ENCODE assay signal across 23 mouse cellular contexts in genomic region chr9:45859364-45859763, GRCm38 (mm10). TPM values are rescaled to one million over a fixed set of nuclear protein-coding genes. Genes with fewer than 3 reads are reported as not detected.
DNase-seq lines count a peak whose midpoint lies in the region; ATAC-seq and TF ChIP-seq lines count a peak whose summit lies in the region.
"Had no signal": no experiment of that assay in that cellular context is flagged by ENCODE, and none has a peak within 500 bp of the region (broad histone marks: within the 10 kb centered on the region; RNA-seq: fewer than 3 reads in every experiment).

No protein-coding gene starts in this region.

- no peaks in the 10 kb centered on the region for H3K4me1 ChIP-seq in kidney, embryonic 14.5 days (ENCODE audit: control insufficient read depth, insufficient read depth, low read length)
- H3K4me1 ChIP-seq in kidney, embryonic 16.5 days (ENCODE audit: insufficient read depth, low read length): no peaks in the 10 kb centered on the region
- H3K4me1 ChIP-seq in thymus, adult 2 months (replicated peaks; ENCODE audit: control insufficient read depth, insufficient read depth, low read length): 0 out of 2 replicates have a peak, but pooled peaks cover 2% of the 10 kb centered on the region
- H3K4me1 ChIP-seq: embryonic facial prominence, embryonic 10.5 days; embryonic facial prominence, embryonic 12.5 days; forebrain, embryonic 13.5 days; forebrain, embryonic 15.5 days had no signal

- peaks cover 68% of the 10 kb centered on the region for H3K36me3 ChIP-seq in kidney, embryonic 14.5 days (ENCODE audit: control insufficient read depth, insufficient read depth, low read length)
- peaks cover 60% of the 10 kb centered on the region for H3K36me3 ChIP-seq in kidney, embryonic 16.5 days (ENCODE audit: insufficient read depth, low read length)
- peaks cover 18% of the 10 kb centered on the region for H3K36me3 ChIP-seq in thymus, adult 2 months (ENCODE audit: control insufficient read depth, insufficient read depth, low read length)

- ATAC-seq in kidney, embryonic 14.5 days (ENCODE audit: low FRiP score, low TSS enrichment): peak; percentile 46; the same call in 1 of the 2 replicates
- peak; percentile 78; the same call in 1 of the 2 replicates for ATAC-seq in kidney, embryonic 16.5 days (ENCODE audit: low FRiP score, low TSS enrichment)
- ATAC-seq: activated CD4-positive, CD25-positive, alpha-beta regulatory T cell, adult 4 months; CD4-positive, CD25-positive, alpha-beta regulatory T cell, adult 4 months; forebrain, embryonic 13.5 days; forebrain, embryonic 15.5 days; Patski had no signal

- no peak for TF ChIP-seq POLR2A in thymus, adult 2 months (IDR thresholded peaks at IDR 0.05; ENCODE audit: control insufficient read depth, extremely low read depth, insufficient read depth, low read length, poor library complexity)

- no peak overlapping the region for H3K4me3 ChIP-seq in kidney, embryonic 14.5 days (ENCODE audit: low read length)
- no peak overlapping the region for H3K4me3 ChIP-seq in kidney, embryonic 16.5 days (ENCODE audit: low read length)
- H3K4me3 ChIP-seq in thymus, adult 2 months (ENCODE audit: control insufficient read depth, insufficient read depth, low read length): no peak overlapping the region
- H3K4me3 ChIP-seq: embryonic facial prominence, embryonic 10.5 days; embryonic facial prominence, embryonic 12.5 days; forebrain, embryonic 13.5 days; forebrain, embryonic 15.5 days had no signal

- no peak overlapping the region for H3K4me2 ChIP-seq in kidney, embryonic 14.5 days (replicated peaks; ENCODE audit: low read depth, low read length)
- H3K4me2 ChIP-seq in kidney, embryonic 16.5 days (replicated peaks; ENCODE audit: low read depth, low read length): no peak overlapping the region
- H3K4me2 ChIP-seq: embryonic facial prominence, embryonic 12.5 days; forebrain, embryonic 13.5 days; forebrain, embryonic 15.5 days had no signal

- H3K9me3 ChIP-seq in kidney, embryonic 14.5 days (ENCODE audit: control insufficient read depth, low read length): no peaks in the 10 kb centered on the region
- H3K9me3 ChIP-seq in kidney, embryonic 16.5 days (ENCODE audit: low read length): no peaks in the 10 kb centered on the region
- H3K9me3 ChIP-seq: embryonic facial prominence, embryonic 10.5 days; embryonic facial prominence, embryonic 12.5 days; forebrain, embryonic 13.5 days; forebrain, embryonic 15.5 days; G1E had no signal

- no peaks in the 10 kb centered on the region for H3K27me3 ChIP-seq in kidney, embryonic 14.5 days (ENCODE audit: control insufficient read depth, insufficient read depth, low read length)
- no peaks in the 10 kb centered on the region for H3K27me3 ChIP-seq in kidney, embryonic 16.5 days (ENCODE audit: insufficient read depth, low read length)
- no peaks in the 10 kb centered on the region for H3K27me3 ChIP-seq in thymus, adult 2 months (ENCODE audit: control insufficient read depth, insufficient read depth, low read length)
- H3K27me3 ChIP-seq: CH12.LX; embryonic facial prominence, embryonic 12.5 days; forebrain, embryonic 13.5 days; forebrain, embryonic 15.5 days; Patski had no signal

- no peak overlapping the region for H3K27ac ChIP-seq in kidney, embryonic 14.5 days (ENCODE audit: low read depth, low read length)
- H3K27ac ChIP-seq in kidney, embryonic 16.5 days (ENCODE audit: low read length): no peak overlapping the region
- H3K27ac ChIP-seq in thymus, adult 2 months (ENCODE audit: control insufficient read depth, insufficient read depth, low read length): no peak overlapping the region
- H3K27ac ChIP-seq: embryonic facial prominence, embryonic 10.5 days; embryonic facial prominence, embryonic 12.5 days; forebrain, embryonic 13.5 days; forebrain, embryonic 15.5 days had no signal

- 0 out of 2 replicates have a peak, but pooled peaks have one; percentile 16 for TF ChIP-seq CTCF in thymus, adult 2 months (IDR thresholded peaks at IDR 0.05; ENCODE audit: borderline replicate concordance, control insufficient read depth, extremely low read depth, insufficient read depth, low read length, poor library complexity)

- no peak for DNase-seq in kidney, adult 9 months
- DNase-seq in kidney, postnatal 10 days: no peak
- no peak for DNase-seq in thymus, adult 2 months
- DNase-seq in thymus, postnatal 25 days: no peak
- DNase-seq: adrenal gland, adult 8-10 months; adrenal gland, postnatal 14 days; adrenal gland, postnatal 36 days; B cell, adult 2 months; cerebellum, adult 11-12 months; cerebellum, adult 2 months; cerebellum, adult 9-10 months; cerebellum, postnatal 25 days had no signal

- WGBS in kidney, embryonic 14.5 days: 78% methylated on average over 10 of the region's 10 CpGs
- 68% methylated on average over 10 of the region's 10 CpGs for WGBS in kidney, embryonic 16.5 days
- 96% methylated on average over 10 of the region's 10 CpGs for WGBS in thymus, adult 2 months

- no peak overlapping the region for H3K9ac ChIP-seq in kidney, embryonic 14.5 days (ENCODE audit: low read depth, low read length)
- H3K9ac ChIP-seq in kidney, embryonic 16.5 days (replicated peaks; ENCODE audit: low read length): no peak overlapping the region
- H3K9ac ChIP-seq: embryonic facial prominence, embryonic 12.5 days; forebrain, embryonic 13.5 days; forebrain, embryonic 15.5 days had no signal

RNA-seq across cellular contexts. Expression of gene Bace1, which starts 21.0 kb away (rescaled TPM):
- 23.4 and 36.2 TPM in 2 replicates for polyA plus RNA-seq in kidney, embryonic 14.5 days (2014; fragmentation: Nextera tagmentation; extraction: Ambion mirVana)
- 35.2 and 38.8 TPM in 2 replicates for polyA plus RNA-seq in kidney, embryonic 16.5 days (2015; fragmentation: Nextera tagmentation; extraction: Ambion mirVana)
- polyA plus RNA-seq in thymus, adult 2 months (2012; rRNA removed): 7.7 and 10.1 TPM in 2 replicates

RNA-seq across cellular contexts. Expression of gene Cep164, which starts 30.9 kb away (rescaled TPM):
- polyA plus RNA-seq in kidney, embryonic 14.5 days (2014; fragmentation: Nextera tagmentation; extraction: Ambion mirVana): 24.3 and 30.8 TPM in 2 replicates
- 24.1 and 31.1 TPM in 2 replicates for polyA plus RNA-seq in kidney, embryonic 16.5 days (2015; fragmentation: Nextera tagmentation; extraction: Ambion mirVana)
- 32.0 and 35.9 TPM in 2 replicates for polyA plus RNA-seq in thymus, adult 2 months (2012; rRNA removed)

RNA-seq across cellular contexts. Expression of gene Pcsk7, which starts 46.9 kb away (rescaled TPM):
- 7.8 and 16.2 TPM in 2 replicates for polyA plus RNA-seq in kidney, embryonic 14.5 days (2014; fragmentation: Nextera tagmentation; extraction: Ambion mirVana)
- 23.2 and 24.9 TPM in 2 replicates for polyA plus RNA-seq in kidney, embryonic 16.5 days (2015; fragmentation: Nextera tagmentation; extraction: Ambion mirVana)
- 72.8 and 85.1 TPM in 2 replicates for polyA plus RNA-seq in thymus, adult 2 months (2012; rRNA removed)

RNA-seq across cellular contexts. Expression of gene Rnf214, which starts 47.3 kb away (rescaled TPM):
- 54.0 and 74.3 TPM in 2 replicates for polyA plus RNA-seq in kidney, embryonic 14.5 days (2014; fragmentation: Nextera tagmentation; extraction: Ambion mirVana)
- polyA plus RNA-seq in kidney, embryonic 16.5 days (2015; fragmentation: Nextera tagmentation; extraction: Ambion mirVana): 50.5 and 62.7 TPM in 2 replicates
- 23.1 and 30.4 TPM in 2 replicates for polyA plus RNA-seq in thymus, adult 2 months (2012; rRNA removed)
